Mouse (Mus musculus) kidney, adult 2 months (tissue): ENCODE data around the gene Eral1.

Experiments used
- CTCF ChIP-seq: fragments of 200-500 bp; conservative IDR thresholded peaks from 2 replicates; pipeline ENCODE4 v1.5.1; 2011; ENCODE audit warnings: low read depth, mild to moderate bottlenecking, control low read depth, low read length, moderate library complexity, mixed read lengths; ENCODE audit not compliant: insufficient read depth, insufficient read length
- POLR2A ChIP-seq: fragments of 200-500 bp; IDR thresholded peaks from one replicate; pipeline ENCODE4 v1.6.1; 2011; ENCODE audit warnings: low read depth, low read length, control low read depth

GRCm38 (mm10) chr11:78114676-78115366 lies 34.6 kb upstream of the Eral1 start:
- TF ChIP-seq CTCF, result no peak
- no peak for TF ChIP-seq POLR2A
